Mouse (Mus musculus) neutrophil, adult 5-6 weeks (primary cell): ENCODE results near the gene Trim52. TPM values are rescaled to one million over a fixed set of nuclear protein-coding genes. Genes with fewer than 3 reads are reported as not detected.

Experiments
- ATAC-seq: fragments of 151-379, 151-347 bp; 2 replicates; pipeline ENCODE4 v1.8.0; 2017; ENCODE audit warnings: mild to moderate bottlenecking, moderate TSS enrichment; ENCODE audit not compliant: insufficient number of reproducible peaks, poor library complexity, low FRiP score, severe bottlenecking; ENCODE audit errors: extremely low read depth
- total RNA-seq: library from RNA; stranded (forward); fragments of 200-1000 nt; gene quantifications from 2 replicates; pipeline ENCODE4 v1.2.3, GENCODE M21; 2017

The Trim52 gene
- total RNA-seq, 1 experiment from 2014 or later, result not detected

GRCm38 (mm10) chr14:106183985-106184384 is 78.0 kb downstream of the Trim52 start:
- no peak for ATAC-seq

Other genes with a start within 250 kb of the Trim52 start
- 8.6 and 8.8 TPM in 2 replicates for gene Spry2, start 209.4 kb upstream of the Trim52 start, total RNA-seq